Mouse (Mus musculus): Measurements from ENCODE around the gene Usp42. TPM values are rescaled to one million over a fixed set of nuclear protein-coding genes. Genes with fewer than 3 reads are reported as not detected.

Gene Usp42
- total RNA-seq, 4 experiments from 2014 or later: 20.6 to 24.0 (median 21.4) TPM

Other genes starting within 250 kb of the Usp42 start
- gene Rac1, start 204.2 kb downstream of the Usp42 start, total RNA-seq (2022): 100 to 1,000 TPM; 399 to 419 (median 408) TPM
- gene Cyth3, start 109.8 kb downstream of the Usp42 start, total RNA-seq (2022): 10 to 100 TPM; 37.1 to 44.8 (median 39.0) TPM
- gene Eif2ak1, start 85.5 kb upstream of the Usp42 start, total RNA-seq (2022): 10 to 100 TPM; 41.5 to 49.6 (median 43.1) TPM
- not detected for gene Ankrd61, start 165.4 kb upstream of the Usp42 start, total RNA-seq (2022)
- 10 to 100 TPM; 28.6 to 31.3 (median 29.1) TPM for gene Aimp2, start 177.6 kb upstream of the Usp42 start, total RNA-seq (2022)
- 10 to 100 TPM; 18.8 to 22.0 (median 20.8) TPM for gene Pms2, start 177.7 kb upstream of the Usp42 start, total RNA-seq (2022)
- 1 to 10 TPM in 3 of 4 experiments, under 1 TPM in 1; 0.57 to 2.2 (median 1.9) TPM for gene Gm42421, start 195.9 kb upstream of the Usp42 start, total RNA-seq (2022)
- gene Rsph10b, start 200.8 kb upstream of the Usp42 start, total RNA-seq (2022): 1 to 10 TPM; 4.1 to 4.3 (median 4.2) TPM

All from layer of hippocampus, adult 8-10 months (tissue).